Mouse (Mus musculus) neural tube, embryonic 14.5 days (tissue): ENCODE measurements at regions not wholly inside any gene's neighbourhood (a gene's known extent, or its start where the extent isn't known, plus 50 kb on each side); places are given as distances from the start of the nearest gene placed in this dataset.

Experiments used
- ATAC-seq: fragments of 200-750 bp; cut with Nextera tagmentation; 2 replicates; pipeline ENCODE4 v1.8.0; 2017; ENCODE audit warnings: low read depth, mild to moderate bottlenecking, moderate TSS enrichment, moderate library complexity
- H3K27ac ChIP-seq: fragments of 300-500 bp; sonication (generic); 2 replicates; pipeline ENCODE4 v1.5.1; 2014; ENCODE audit warnings: low read depth, mild to moderate bottlenecking, control low read depth, low read length, moderate library complexity, mixed read lengths
- H3K27me3 ChIP-seq: fragments of 300-500 bp; sonication (generic); 2 replicates; pipeline ENCODE4 v1.6.1; 2014; ENCODE audit warnings: low read length; ENCODE audit not compliant: control insufficient read depth, insufficient read depth
- H3K36me3 ChIP-seq: fragments of 300-500 bp; sonication (generic); 2 replicates; pipeline ENCODE4 v1.6.1; 2014; ENCODE audit warnings: low read length, mixed read lengths; ENCODE audit not compliant: control insufficient read depth, insufficient read depth
- H3K4me1 ChIP-seq: fragments of 300-500 bp; sonication (generic); 2 replicates; pipeline ENCODE4 v1.6.1; 2014; ENCODE audit warnings: low read length; ENCODE audit not compliant: control insufficient read depth, insufficient read depth
- H3K4me2 ChIP-seq: fragments of 300-500 bp; sonication (generic); 2 replicates; pipeline ENCODE4 v1.6.1; 2014; ENCODE audit warnings: mild to moderate bottlenecking, low read depth, low read length, control low read depth
- H3K4me3 ChIP-seq: fragments of 300-500 bp; sonication (generic); 2 replicates; pipeline ENCODE4 v1.5.1; 2014; ENCODE audit warnings: low read depth, low read length, control low read depth, mixed read lengths
- H3K9ac ChIP-seq: fragments of 300-500 bp; sonication (generic); replicated peaks from 2 replicates; pipeline ENCODE4 v1.6.1; 2014; ENCODE audit warnings: low read depth, mild to moderate bottlenecking, control low read depth, low read length, mixed read lengths
- H3K9me3 ChIP-seq: fragments of 300-500 bp; sonication (generic); 2 replicates; pipeline ENCODE4 v1.6.1; 2016; ENCODE audit warnings: low read length; ENCODE audit not compliant: control insufficient read depth
- WGBS: fragments of 180-500 bp; shearing (Covaris S2); extraction: QIAGEN DNeasy Blood & Tissue Kit; methylation state at CpG from one replicate; pipeline ENCODE4 v1.1.7; 2014; 5-methylcytosine and 5-hydroxymethylcytosine counted together

GRCm38 (mm10) chrX:158920217-158920616 lies 289.9 kb upstream of the Rps6ka3 start:
- Histone ChIP-seq H3K4me2 (no peak overlapping the region), H3K4me3 (no peak overlapping the region), H3K9ac (no peak overlapping the region), H3K27me3 (no peaks in the 10 kb centered on the region), H3K9me3 (no peaks in the 10 kb centered on the region), H3K27ac (no peak overlapping the region), H3K4me1 (no peaks in the 10 kb centered on the region), H3K36me3 (no peaks in the 10 kb centered on the region)
- no peak for ATAC-seq
- WGBS = 43% methylated on average over 3 of the region's 3 CpGs

GRCm38 (mm10) chrX:158921424-158921823 lies 288.7 kb upstream of the Rps6ka3 start:
- no peaks in the 10 kb centered on the region for H3K36me3 ChIP-seq
- no peak overlapping the region for H3K4me2 ChIP-seq
- 41% methylated on average over 5 of the region's 5 CpGs for WGBS
- H3K4me1 ChIP-seq = no peaks in the 10 kb centered on the region
- no peak overlapping the region for H3K9ac ChIP-seq
- H3K4me3 ChIP-seq = no peak overlapping the region
- no peaks in the 10 kb centered on the region for H3K27me3 ChIP-seq
- H3K27ac ChIP-seq = no peak overlapping the region
- no peak for ATAC-seq
- H3K9me3 ChIP-seq = no peaks in the 10 kb centered on the region

- WGBS = 18% methylated on average over 14 of the region's 14 CpGs
- Histone ChIP-seq H3K9me3 (no peaks in the 10 kb centered on the region), H3K27me3 (no peaks in the 10 kb centered on the region)
Observed at GRCm38 (mm10) chrX:158921838-158922450, 288.2 kb upstream of the Rps6ka3 start.

GRCm38 (mm10) chrX:158923081-158923561 lies 287.0 kb upstream of the Rps6ka3 start:
- H3K4me2 ChIP-seq = peak overlapping the region; percentile 49
- ATAC-seq = peak; percentile 75
- H3K27me3 ChIP-seq = no peaks in the 10 kb centered on the region
- H3K9me3 ChIP-seq = no peaks in the 10 kb centered on the region
- H3K36me3 ChIP-seq = no peaks in the 10 kb centered on the region
- no peak overlapping the region for H3K9ac ChIP-seq
- no peaks in the 10 kb centered on the region for H3K4me1 ChIP-seq
- H3K27ac ChIP-seq = no peak overlapping the region
- H3K4me3 ChIP-seq = peak overlapping the region; percentile 4; the same call in 1 of the 2 replicates
- WGBS = 14% methylated on average over 14 of the region's 14 CpGs

More at GRCm38 (mm10) chrX:158921838-158922450, 288.2 kb upstream of the Rps6ka3 start:
- H3K27ac ChIP-seq = no peak overlapping the region
- H3K4me3 ChIP-seq = no peak overlapping the region
- H3K36me3 ChIP-seq = no peaks in the 10 kb centered on the region
- no peaks in the 10 kb centered on the region for H3K4me1 ChIP-seq
- no peak for ATAC-seq
- H3K9ac ChIP-seq = no peak overlapping the region
- peak overlapping the region; percentile 33 for H3K4me2 ChIP-seq

- no peaks in the 10 kb centered on the region for H3K36me3 ChIP-seq
- H3K4me2 ChIP-seq = peak overlapping the region; percentile 49
- no peak overlapping the region for H3K27ac ChIP-seq
- no peaks in the 10 kb centered on the region for H3K27me3 ChIP-seq
- peak; percentile 59 for ATAC-seq
- peak overlapping the region; percentile 17; the same call in 1 of the 2 replicates for H3K4me3 ChIP-seq
- no peak overlapping the region for H3K9ac ChIP-seq
- 31% methylated on average over 17 of the region's 17 CpGs for WGBS
- no peaks in the 10 kb centered on the region for H3K4me1 ChIP-seq
- no peaks in the 10 kb centered on the region for H3K9me3 ChIP-seq
Observed at GRCm38 (mm10) chrX:158923657-158924489, 286.2 kb upstream of the Rps6ka3 start.

GRCm38 (mm10) chrX:158924490-158925398 lies 285.4 kb upstream of the Rps6ka3 start:
- Histone ChIP-seq H3K4me2 (peak overlapping the region; percentile 49), H3K4me3 (peak overlapping the region; percentile 17; the same call in 1 of the 2 replicates), H3K9ac (no peak overlapping the region; the same call in 1 of the 2 replicates), H3K9me3 (no peaks in the 10 kb centered on the region), H3K27ac (no peak overlapping the region), H3K4me1 (no peaks in the 10 kb centered on the region), H3K27me3 (no peaks in the 10 kb centered on the region), H3K36me3 (no peaks in the 10 kb centered on the region)
- peak; percentile 66 for ATAC-seq
- 27% methylated on average over 6 of the region's 6 CpGs for WGBS

GRCm38 (mm10) chrX:158931864-158932263 lies 278.2 kb upstream of the Rps6ka3 start:
- no peak overlapping the region for H3K4me3 ChIP-seq
- no peak for ATAC-seq
- no peak overlapping the region for H3K27ac ChIP-seq
- H3K9ac ChIP-seq = no peak overlapping the region
- 69% methylated on average over 1 of the region's 1 CpGs for WGBS
- no peaks in the 10 kb centered on the region for H3K36me3 ChIP-seq
- H3K4me1 ChIP-seq = no peaks in the 10 kb centered on the region
- no peaks in the 10 kb centered on the region for H3K9me3 ChIP-seq
- H3K27me3 ChIP-seq = no peaks in the 10 kb centered on the region
- H3K4me2 ChIP-seq = no peak overlapping the region

- no peak for ATAC-seq
- 56% methylated on average over 4 of the region's 4 CpGs for WGBS
- Histone ChIP-seq H3K4me2 (no peak overlapping the region), H3K4me3 (no peak overlapping the region), H3K36me3 (no peaks in the 10 kb centered on the region), H3K27ac (no peak overlapping the region), H3K4me1 (no peaks in the 10 kb centered on the region), H3K27me3 (no peaks in the 10 kb centered on the region), H3K9ac (no peak overlapping the region), H3K9me3 (no peaks in the 10 kb centered on the region)
Observed at GRCm38 (mm10) chrX:158947191-158947590, 262.9 kb upstream of the Rps6ka3 start.
